Mouse (Mus musculus) midbrain, postnatal 0 days (tissue): Measurements from ENCODE around the gene Chadl. TPM values are rescaled to one million over a fixed set of nuclear protein-coding genes. Genes with fewer than 3 reads are reported as not detected.
"Not testable (repeated sequence)": the region's sequence is repeated elsewhere in the genome, so short reads cannot be mapped to it uniquely, and the experiment has no call there.

Experiments
- ATAC-seq: fragments of 200-750 bp; cut with Nextera tagmentation; 2 replicates; pipeline ENCODE4 v1.8.0; 2017; ENCODE audit warnings: moderate number of reproducible peaks, mild to moderate bottlenecking, moderate TSS enrichment, moderate library complexity; ENCODE audit not compliant: low FRiP score
- DNase-seq: peaks from one replicate; pipeline ENCODE4 v3.0.0-alpha.2; 2015; ENCODE audit warnings: low spot score
- H3K27ac ChIP-seq: fragments of 300-500 bp; sonication (generic); 2 replicates; pipeline ENCODE4 v1.5.1; 2014; ENCODE audit warnings: low read depth, mild to moderate bottlenecking, low read length, mixed read lengths
- H3K27me3 ChIP-seq: fragments of 300-500 bp; sonication (generic); 2 replicates; pipeline ENCODE4 v1.6.1; 2014; ENCODE audit warnings: low read length, control low read depth, mixed read lengths; ENCODE audit not compliant: insufficient read depth
- H3K36me3 ChIP-seq: fragments of 300-500 bp; sonication (generic); 2 replicates; pipeline ENCODE4 v1.6.1; 2014; ENCODE audit warnings: low read length, control low read depth, mixed read lengths; ENCODE audit not compliant: insufficient read depth
- H3K4me1 ChIP-seq: fragments of 300-500 bp; sonication (generic); 2 replicates; pipeline ENCODE4 v1.6.1; 2014; ENCODE audit warnings: mild to moderate bottlenecking, control low read depth, antibody characterized with exemption, low read length, mixed read lengths; ENCODE audit not compliant: insufficient read depth
- H3K4me2 ChIP-seq: fragments of 300-500 bp; sonication (generic); 2 replicates; pipeline ENCODE4 v1.6.1; 2014; ENCODE audit warnings: low read depth, mild to moderate bottlenecking, low read length, mixed read lengths; ENCODE audit not compliant: poor library complexity, severe bottlenecking
- H3K4me3 ChIP-seq: fragments of 300-500 bp; sonication (generic); 2 replicates; pipeline ENCODE4 v1.5.1; 2014; ENCODE audit warnings: low read depth, mild to moderate bottlenecking, low read length, moderate library complexity
- H3K9ac ChIP-seq: fragments of 300-500 bp; sonication (generic); replicated peaks from 2 replicates; pipeline ENCODE4 v1.6.1; 2014; ENCODE audit warnings: mild to moderate bottlenecking, low read length, moderate library complexity, mixed read lengths; ENCODE audit not compliant: poor library complexity, severe bottlenecking
- H3K9me3 ChIP-seq: fragments of 300-500 bp; sonication (generic); 2 replicates; pipeline ENCODE4 v1.6.1; 2016; ENCODE audit warnings: low read length, control low read depth
- CTCF ChIP-seq: IDR thresholded peaks from 2 replicates; pipeline ENCODE4 v1.5.1; 2016; ENCODE audit warnings: antibody characterized with exemption, mild to moderate bottlenecking
- WGBS: fragments of 180-500 bp; shearing (Covaris S2); extraction: QIAGEN DNeasy Blood & Tissue Kit; methylation state at CpG from one replicate; pipeline ENCODE4 v1.1.7; 2014; 5-methylcytosine and 5-hydroxymethylcytosine counted together
- polyA plus RNA-seq: library from polyadenylated mRNA; unstranded; fragments of >200 nt; fragmentation: Nextera tagmentation; extraction: Ambion mirVana; gene quantifications from 2 replicates; pipeline ENCODE4 v1.2.1, GENCODE M21; 2015
- total RNA-seq: library from RNA; depleted of rRNA; stranded (reverse); fragments of >200 nt; gene quantifications from 2 replicates; pipeline ENCODE4 v1.2.3, GENCODE M21; 2014

The Chadl gene
- total and polyA plus RNA-seq, 2 experiments from 2014 or later = 61.5 to 63.9 TPM

GRCm38 (mm10) chr15:81703094-81703489 lies 6.0 kb upstream of the Chadl start:
- no peak overlapping the region for H3K4me2 ChIP-seq
- WGBS = 80% methylated on average over 3 of the region's 3 CpGs
- DNase-seq = no peak
- H3K9ac ChIP-seq = no peak overlapping the region
- H3K9me3 ChIP-seq = no peaks in the 10 kb centered on the region
- H3K4me1 ChIP-seq = no peaks in the 10 kb centered on the region
- H3K27me3 ChIP-seq = no peaks in the 10 kb centered on the region
- ATAC-seq = no peak
- peaks cover 31% of the 10 kb centered on the region for H3K36me3 ChIP-seq
- TF ChIP-seq CTCF = no peak
- H3K27ac ChIP-seq = no peak overlapping the region
- H3K4me3 ChIP-seq = no peak overlapping the region

- Histone ChIP-seq H3K9me3 (no peaks in the 10 kb centered on the region), H3K9ac (no peak overlapping the region), H3K4me3 (no peak overlapping the region), H3K27ac (no peak overlapping the region), H3K4me1 (no peaks in the 10 kb centered on the region), H3K36me3 (peaks cover 29% of the 10 kb centered on the region), H3K4me2 (no peak overlapping the region), H3K27me3 (no peaks in the 10 kb centered on the region)
- TF ChIP-seq CTCF = no peak
- DNase-seq (no peak), ATAC-seq (no peak)
- 84% methylated on average over 13 of the region's 13 CpGs for WGBS
Measured at GRCm38 (mm10) chr15:81702306-81703093, 5.4 kb upstream of the Chadl start.

GRCm38 (mm10) chr15:81701350-81701749 lies 4.3 kb upstream of the Chadl start:
- peak; percentile 48 for TF ChIP-seq CTCF
- H3K9ac ChIP-seq, H3K27me3 ChIP-seq, DNase-seq, H3K27ac ChIP-seq, H3K4me2 ChIP-seq, H3K4me3 ChIP-seq, ATAC-seq, H3K9me3 ChIP-seq, H3K4me1 ChIP-seq: not testable (repeated sequence)
- WGBS = 78% methylated on average over 4 of the region's 4 CpGs
- H3K36me3 ChIP-seq = peaks cover 28% of the 10 kb centered on the region

GRCm38 (mm10) chr15:81700601-81701000 lies 3.5 kb upstream of the Chadl start:
- peaks cover 23% of the 10 kb centered on the region for H3K36me3 ChIP-seq
- 0 out of 2 replicates have a peak overlapping the region, but pooled peaks have one; percentile 29 for H3K9ac ChIP-seq
- ATAC-seq (no peak), DNase-seq (no peak)
- no peaks in the 10 kb centered on the region for H3K4me1 ChIP-seq
- WGBS = 89% methylated on average over 8 of the region's 8 CpGs
- no peaks in the 10 kb centered on the region for H3K27me3 ChIP-seq
- no peak overlapping the region for H3K4me2 ChIP-seq
- TF ChIP-seq CTCF = no peak
- no peaks in the 10 kb centered on the region for H3K9me3 ChIP-seq
- H3K27ac ChIP-seq = no peak overlapping the region
- H3K4me3 ChIP-seq = no peak overlapping the region

- H3K9ac ChIP-seq = 0 out of 2 replicates have a peak overlapping the region, but pooled peaks have one; percentile 29
- WGBS = 79% methylated on average over 2 of the region's 2 CpGs
Measured at GRCm38 (mm10) chr15:81700161-81700560, 3.1 kb upstream of the Chadl start.

GRCm38 (mm10) chr15:81698532-81698931 lies 1.4 kb upstream of the Chadl start:
- no peak overlapping the region for H3K4me2 ChIP-seq
- WGBS = 62% methylated on average over 2 of the region's 2 CpGs
- H3K27me3 ChIP-seq = no peaks in the 10 kb centered on the region
- peaks cover 6% of the 10 kb centered on the region; the same call in 1 of the 2 replicates for H3K4me1 ChIP-seq
- TF ChIP-seq CTCF = no peak
- no peak for DNase-seq
- H3K36me3 ChIP-seq = peaks cover 3% of the 10 kb centered on the region; the same call in 1 of the 2 replicates
- H3K4me3 ChIP-seq = no peak overlapping the region
- no peak for ATAC-seq
- H3K9me3 ChIP-seq = no peaks in the 10 kb centered on the region
- H3K27ac ChIP-seq = no peak overlapping the region
- H3K9ac ChIP-seq = no peak overlapping the region

More at GRCm38 (mm10) chr15:81700161-81700560, 3.1 kb upstream of the Chadl start:
- DNase-seq = no peak
- no peak for TF ChIP-seq CTCF
- Histone ChIP-seq H3K9me3 (no peaks in the 10 kb centered on the region), H3K4me3 (no peak overlapping the region), H3K27me3 (no peaks in the 10 kb centered on the region), H3K27ac (no peak overlapping the region), H3K4me1 (no peaks in the 10 kb centered on the region), H3K4me2 (no peak overlapping the region), H3K36me3 (peaks cover 19% of the 10 kb centered on the region)
- ATAC-seq = no peak
